Mouse (Mus musculus) embryonic facial prominence, embryonic 11.5 days (tissue): Measurements from ENCODE around the gene Loxl3. TPM values are rescaled to one million over a fixed set of nuclear protein-coding genes. Genes with fewer than 3 reads are reported as not detected.
A peak's percentile ranks its signal among the peaks of the same experiment; 100 is the strongest.

Source experiments
- ATAC-seq: fragments of 200-750 bp; cut with Nextera tagmentation; replicated peaks from 2 replicates; pipeline ENCODE4 v1.8.0; 2017; ENCODE audit warnings: low read depth; ENCODE audit not compliant: insufficient number of reproducible peaks, low FRiP score, low TSS enrichment
- DNase-seq: peaks from one replicate; pipeline ENCODE4 v3.0.0-alpha.2; 2015; ENCODE audit warnings: low spot score
- H3K27ac ChIP-seq: fragments of 300-500 bp; sonication (generic); replicated peaks from 2 replicates; pipeline ENCODE4 v1.5.1; 2014; ENCODE audit warnings: mild to moderate bottlenecking, low read depth, low read length, control low read depth
- H3K27me3 ChIP-seq: fragments of 300-500 bp; sonication (generic); 2 replicates; pipeline ENCODE4 v1.6.1; 2014; ENCODE audit warnings: mild to moderate bottlenecking, low read length, moderate library complexity, mixed read lengths; ENCODE audit not compliant: control insufficient read depth, insufficient read depth
- H3K36me3 ChIP-seq: fragments of 300-500 bp; sonication (generic); replicated peaks from 2 replicates; pipeline ENCODE4 v1.6.1; 2014; ENCODE audit warnings: low read depth, mild to moderate bottlenecking, low read length, moderate library complexity, mixed read lengths; ENCODE audit not compliant: control insufficient read depth, insufficient read depth
- H3K4me1 ChIP-seq: fragments of 300-500 bp; sonication (generic); 2 replicates; pipeline ENCODE4 v1.6.1; 2014; ENCODE audit warnings: low read length, mixed read lengths; ENCODE audit not compliant: control insufficient read depth, insufficient read depth
- H3K4me2 ChIP-seq: fragments of 300-500 bp; sonication (generic); 2 replicates; pipeline ENCODE4 v1.6.1; 2014; ENCODE audit warnings: low read depth, mild to moderate bottlenecking, control low read depth, low read length, moderate library complexity
- H3K4me3 ChIP-seq: fragments of 300-500 bp; sonication (generic); 2 replicates; pipeline ENCODE4 v1.5.1; 2014; ENCODE audit warnings: low read depth, low read length, control low read depth
- H3K9ac ChIP-seq: fragments of 300-500 bp; sonication (generic); replicated peaks from 2 replicates; pipeline ENCODE4 v1.6.1; 2014; ENCODE audit warnings: mild to moderate bottlenecking, control low read depth, low read length
- H3K9me3 ChIP-seq: fragments of 300-500 bp; sonication (generic); replicated peaks from 2 replicates; pipeline ENCODE4 v1.6.1; 2016; ENCODE audit warnings: mild to moderate bottlenecking, low read length, inconsistent platforms, mixed read lengths; ENCODE audit not compliant: control insufficient read depth
- WGBS: fragments of 180-500 bp; shearing (Covaris S2); extraction: QIAGEN DNeasy Blood & Tissue Kit; methylation state at CpG from one replicate; pipeline ENCODE4 v1.1.7; 2014; 5-methylcytosine and 5-hydroxymethylcytosine counted together
- polyA plus RNA-seq: library from polyadenylated mRNA; unstranded; fragments of >200 nt; fragmentation: Nextera tagmentation; extraction: Ambion mirVana; gene quantifications from 2 replicates; pipeline ENCODE4 v1.2.1, GENCODE M21; 2014

Loxl3 gene
- 8.9 and 10.1 TPM in 2 replicates for polyA plus RNA-seq

DNA sequence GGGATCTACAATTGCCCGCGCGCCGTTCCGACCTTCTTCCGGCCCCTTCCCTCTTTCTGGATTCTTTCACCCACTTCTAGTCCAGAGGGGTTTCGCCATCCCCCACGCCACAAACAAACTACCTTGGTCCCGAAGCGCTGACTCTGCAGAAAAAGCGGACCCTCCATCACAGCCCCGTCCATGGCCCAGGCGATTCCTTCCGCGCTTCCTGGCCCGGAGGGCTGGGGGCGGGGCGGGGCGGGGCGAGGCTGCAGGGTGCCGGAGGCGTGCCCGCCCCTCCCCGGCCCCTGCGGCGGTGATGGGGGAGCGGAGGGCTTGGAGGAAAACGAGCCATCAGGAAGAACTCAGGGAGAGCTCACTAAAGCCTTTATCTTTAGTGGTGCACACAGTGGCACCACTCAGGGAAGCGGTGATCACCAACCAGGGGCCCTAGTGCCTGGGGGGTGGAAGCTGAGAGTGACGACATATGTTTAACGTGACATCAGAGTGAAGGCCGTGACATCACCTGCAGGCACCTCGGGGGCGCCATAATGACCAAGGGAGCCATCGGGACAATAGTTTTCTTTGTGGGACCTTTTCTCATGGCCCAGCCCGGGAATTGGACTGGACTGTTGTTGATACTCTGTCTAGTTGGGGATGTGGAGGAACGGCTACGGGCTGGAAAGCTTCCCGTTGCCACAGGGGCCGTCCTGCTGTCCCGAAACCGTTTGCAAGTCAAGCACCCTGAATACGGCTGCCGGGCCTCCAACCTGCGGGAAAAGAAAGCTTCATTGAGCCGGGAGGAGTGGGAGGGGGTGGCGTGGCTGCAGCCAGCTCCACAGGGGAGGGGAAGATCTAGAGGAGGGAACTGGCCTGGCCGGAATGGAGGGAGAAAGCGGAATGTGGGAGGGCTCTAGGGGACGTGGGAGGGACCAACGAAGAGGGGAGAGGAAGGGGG is at the start of gene Loxl3, which contains the start of gene Dok1:
Gene Loxl3, plus strand, starts transcription at position 925 of the 937 bp plus-strand sequence.
Gene Dok1, minus strand, starts transcription at position 223 of the 937 bp plus-strand sequence.
- H3K4me1 ChIP-seq = no peaks in the 10 kb centered on the region
- no peaks in the 10 kb centered on the region for H3K36me3 ChIP-seq
- peaks cover 23% of the 10 kb centered on the region for H3K27me3 ChIP-seq
- H3K9ac ChIP-seq = peak within 1 kb of the TSS; percentile 58
- WGBS = under 1% methylated on average over 50 of the region's 51 CpGs
- peak; percentile 81 for DNase-seq
- H3K9me3 ChIP-seq = no peaks in the 10 kb centered on the region
- H3K4me3 ChIP-seq = peak within 1 kb of the TSS; percentile 51
- peak within 1 kb of the TSS; percentile 54; the same call in 1 of the 2 replicates for H3K27ac ChIP-seq
- ATAC-seq = peak; percentile 72
- peak within 1 kb of the TSS; percentile 85 for H3K4me2 ChIP-seq

DNA sequence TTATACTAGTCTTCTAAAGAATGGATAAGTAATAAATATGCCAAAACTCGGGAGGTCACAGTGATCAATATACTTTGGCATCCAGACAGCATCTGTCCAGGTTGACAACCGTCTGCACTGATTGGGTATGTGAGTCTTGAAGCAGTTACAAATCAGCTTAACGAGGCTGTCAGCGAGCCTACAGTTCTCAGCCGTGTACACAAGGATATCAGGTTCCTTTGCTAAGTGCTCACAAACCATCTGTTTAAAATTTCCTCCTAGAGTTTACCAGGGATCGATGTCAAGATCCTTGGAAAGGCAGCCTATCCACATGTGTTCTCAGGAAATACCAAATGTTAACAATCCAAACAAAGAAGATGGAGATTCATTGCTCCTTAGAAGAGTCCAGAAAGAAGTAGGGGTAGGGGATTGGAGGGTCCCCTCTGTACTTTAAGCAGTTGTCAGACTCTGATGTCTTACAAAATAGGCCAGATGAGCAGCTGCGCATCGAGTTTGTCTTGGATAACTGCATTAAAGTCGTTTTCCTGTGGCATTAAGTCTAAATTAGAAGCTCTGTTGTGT is 46.5 kb upstream of the Loxl3 start:
- DNase-seq (peak; percentile 91), ATAC-seq (peak; percentile 90)
- Histone ChIP-seq H3K27me3 (no peaks in the 10 kb centered on the region), H3K4me1 (no peaks in the 10 kb centered on the region; the same call in 1 of the 2 replicates), H3K4me2 (no peak overlapping the region), H3K9me3 (no peaks in the 10 kb centered on the region), H3K4me3 (no peak overlapping the region), H3K27ac (peak overlapping the region; percentile 66), H3K9ac (no peak overlapping the region), H3K36me3 (no peaks in the 10 kb centered on the region)
- 17% methylated on average over 9 of the region's 9 CpGs for WGBS

DNA sequence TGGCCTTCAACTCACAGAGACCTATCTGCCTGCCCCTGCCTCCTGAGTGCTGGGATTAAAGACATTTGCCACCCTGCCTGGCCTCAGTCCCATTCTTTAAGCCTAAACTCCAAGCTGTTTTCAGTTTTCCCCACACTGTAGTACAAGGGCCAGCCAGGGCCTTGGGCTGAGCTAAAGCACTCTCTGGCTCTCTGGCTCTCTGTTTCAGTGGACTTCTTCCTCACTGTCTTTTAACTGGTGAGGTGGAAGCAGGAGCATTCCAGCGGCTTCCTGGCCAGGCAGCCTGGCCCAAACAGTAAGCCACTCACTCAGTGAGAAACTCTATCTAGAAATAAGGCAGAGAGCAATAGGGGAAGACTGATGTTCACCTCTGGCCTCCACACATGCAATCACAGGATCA is 40.3 kb upstream of the Loxl3 start:
- Histone ChIP-seq H3K4me1 (no peaks in the 10 kb centered on the region), H3K9ac (no peak overlapping the region), H3K27ac (no peak overlapping the region), H3K27me3 (no peaks in the 10 kb centered on the region), H3K9me3 (no peaks in the 10 kb centered on the region), H3K36me3 (no peaks in the 10 kb centered on the region), H3K4me3 (no peak overlapping the region), H3K4me2 (no peak overlapping the region)
- no peak for DNase-seq
- WGBS = 50% methylated on average over 1 of the region's 1 CpGs
- ATAC-seq = no peak

DNA sequence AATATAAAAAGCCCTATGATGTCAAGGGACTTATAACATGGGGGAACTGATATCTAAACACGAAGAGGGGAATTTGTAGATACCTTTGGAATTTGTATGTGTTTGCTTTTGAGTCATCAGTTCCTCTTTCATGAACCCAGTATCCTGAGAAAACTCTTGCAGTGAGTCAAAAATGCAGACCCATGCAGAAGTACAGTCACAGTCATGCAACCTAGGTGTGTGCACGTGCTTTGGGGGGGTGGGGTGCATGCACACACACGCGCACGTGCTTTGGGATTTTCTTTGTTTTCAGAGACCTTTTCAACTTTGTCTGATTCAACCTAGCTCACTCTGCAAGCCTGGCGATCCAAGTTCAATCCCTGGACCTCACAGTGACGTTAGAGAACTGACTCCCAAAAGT is 39.6 kb upstream of the Loxl3 start:
- H3K27ac ChIP-seq = no peak overlapping the region
- H3K4me2 ChIP-seq = no peak overlapping the region
- H3K27me3 ChIP-seq = no peaks in the 10 kb centered on the region
- H3K9ac ChIP-seq = no peak overlapping the region
- no peak overlapping the region for H3K4me3 ChIP-seq
- H3K4me1 ChIP-seq = no peaks in the 10 kb centered on the region
- no peaks in the 10 kb centered on the region for H3K36me3 ChIP-seq
- DNase-seq (no peak), ATAC-seq (no peak)
- H3K9me3 ChIP-seq = no peaks in the 10 kb centered on the region
- WGBS = 82% methylated on average over 7 of the region's 7 CpGs

DNA sequence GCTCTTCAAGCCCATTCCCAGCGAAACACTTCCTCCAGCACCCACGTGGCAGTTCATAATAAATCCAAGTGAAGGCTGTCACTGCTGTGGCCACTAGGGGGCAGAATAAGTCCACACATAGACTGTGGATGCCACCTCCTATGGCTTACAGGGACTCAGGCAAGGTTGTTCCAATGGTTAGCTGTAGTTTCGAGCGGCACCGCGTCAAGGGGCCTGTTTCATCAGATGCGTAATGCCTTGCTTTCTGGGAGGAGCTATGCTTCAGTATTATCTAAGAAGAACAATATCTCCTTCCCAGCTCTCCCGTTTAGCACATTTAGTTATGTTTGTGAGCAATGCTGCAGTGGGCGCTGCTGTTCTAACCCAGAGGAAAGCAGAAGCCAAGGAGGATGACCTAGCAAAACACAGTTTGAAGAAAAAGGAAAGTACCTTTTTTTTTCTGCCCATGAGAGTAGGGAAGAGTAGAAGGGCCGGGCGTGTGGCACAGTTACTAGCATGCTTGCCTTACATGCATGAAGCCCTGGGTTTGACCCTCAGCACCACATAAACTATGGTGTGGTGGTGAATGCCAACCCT is 37.1 kb upstream of the Loxl3 start:
- H3K36me3 ChIP-seq = no peaks in the 10 kb centered on the region
- H3K9me3 ChIP-seq = no peaks in the 10 kb centered on the region
- DNase-seq = peak; percentile 97
- H3K4me3 ChIP-seq = no peak overlapping the region
- H3K27me3 ChIP-seq = no peaks in the 10 kb centered on the region
- WGBS = 11% methylated on average over 11 of the region's 11 CpGs
- peak overlapping the region; percentile 19; the same call in 1 of the 2 replicates for H3K4me2 ChIP-seq
- peak overlapping the region; percentile 10; the same call in 1 of the 2 replicates for H3K9ac ChIP-seq
- H3K27ac ChIP-seq = no peak overlapping the region
- ATAC-seq = peak; percentile 93
- no peaks in the 10 kb centered on the region for H3K4me1 ChIP-seq

DNA sequence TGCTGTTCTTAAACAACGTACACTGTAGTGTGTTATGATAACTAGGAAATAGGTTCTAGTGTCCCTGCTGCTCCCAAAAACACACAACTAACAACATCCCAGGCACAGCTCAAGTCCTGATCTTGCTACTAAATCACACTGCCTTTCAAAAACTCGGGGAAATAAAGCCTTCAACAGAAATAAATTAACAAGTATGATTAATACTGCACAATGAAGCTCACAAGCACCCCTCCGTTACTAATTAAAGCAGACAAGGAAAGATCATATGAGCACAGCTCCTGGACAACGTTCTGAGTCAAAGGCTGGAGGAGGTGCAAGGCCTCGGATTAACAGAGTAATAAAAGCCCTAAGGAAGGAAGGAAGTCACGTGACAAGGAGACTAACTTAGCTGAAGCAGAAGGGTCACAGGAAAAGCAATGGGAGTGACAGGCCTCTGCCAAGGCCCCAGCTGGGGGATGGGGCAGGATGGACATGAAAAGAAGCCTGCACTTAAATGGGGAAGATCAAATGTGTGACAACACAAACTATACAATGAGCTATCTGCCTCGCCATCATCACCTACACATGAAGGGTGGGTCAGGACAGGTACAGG is 36.4 kb upstream of the Loxl3 start:
- Histone ChIP-seq H3K27me3 (no peaks in the 10 kb centered on the region), H3K4me1 (no peaks in the 10 kb centered on the region), H3K9ac (no peak overlapping the region), H3K27ac (no peak overlapping the region), H3K4me2 (no peak overlapping the region), H3K36me3 (no peaks in the 10 kb centered on the region), H3K9me3 (no peaks in the 10 kb centered on the region), H3K4me3 (no peak overlapping the region)
- DNase-seq = no peak
- no peak for ATAC-seq
- 52% methylated on average over 7 of the region's 7 CpGs for WGBS

DNA sequence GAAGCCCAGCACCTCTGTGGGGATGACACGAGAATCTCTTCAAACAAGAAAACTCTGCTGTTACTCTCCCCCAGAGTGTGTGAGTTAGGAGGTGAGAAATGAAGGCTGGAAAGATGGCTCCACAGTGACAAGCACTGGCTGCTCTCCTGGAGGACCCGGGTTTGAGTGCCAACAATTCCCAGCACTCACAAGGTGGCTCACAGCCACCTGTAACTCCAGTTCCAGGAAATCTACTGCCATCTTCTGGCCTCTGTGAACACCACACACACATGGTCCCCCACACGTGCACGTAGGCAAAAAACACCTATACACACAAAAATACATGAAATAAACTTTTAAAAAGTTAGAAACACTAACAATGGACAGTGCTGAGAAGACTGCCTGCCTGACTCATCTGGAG is 35.6 kb upstream of the Loxl3 start:
- Histone ChIP-seq H3K27ac (no peak overlapping the region), H3K4me2 (no peak overlapping the region), H3K9ac (no peak overlapping the region), H3K4me3 (no peak overlapping the region), H3K36me3 (no peaks in the 10 kb centered on the region), H3K27me3 (no peaks in the 10 kb centered on the region), H3K9me3 (no peaks in the 10 kb centered on the region), H3K4me1 (no peaks in the 10 kb centered on the region)
- DNase-seq (no peak), ATAC-seq (no peak)
- 72% methylated on average over 4 of the region's 4 CpGs for WGBS
